Mouse (Mus musculus): Measurements from ENCODE around the gene Gpr25.

Gpr25 gene

GRCm38 (mm10) chr1:136260635-136261238, at the start of gene Gpr25:
TSS of gene Gpr25 (minus strand) at chr1:136260873.
- no peak for DNase-seq (ENCODE audit: low read depth, low spot score)

DNA sequence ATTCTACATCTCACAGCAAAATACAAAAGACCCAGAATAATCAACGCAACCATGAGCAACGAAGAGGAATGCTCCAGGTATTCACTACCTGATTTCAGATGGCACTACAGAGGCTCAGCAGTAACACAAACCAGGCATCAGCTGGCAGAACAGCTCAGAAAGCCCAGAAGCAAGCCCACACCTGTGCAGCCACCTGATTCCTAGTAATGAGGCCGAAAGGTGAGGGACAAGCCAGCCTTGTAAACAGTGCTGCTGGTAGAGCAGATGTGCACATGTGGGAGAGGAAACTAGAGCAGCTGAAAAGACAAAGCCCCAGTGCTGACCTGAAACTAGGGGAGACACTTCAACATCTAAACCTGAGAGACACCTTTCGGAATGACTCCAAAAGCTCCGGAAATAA, 48.5 kb upstream of the Gpr25 start:
- no peak for DNase-seq (ENCODE audit: low read depth, low spot score)

- no peak for DNase-seq (ENCODE audit: low read depth, low spot score)
Measured at GRCm38 (mm10) chr1:136306424-136306823, 45.8 kb upstream of the Gpr25 start.

GRCm38 (mm10) chr1:136293961-136294360, 33.3 kb upstream of the Gpr25 start:
- DNase-seq (ENCODE audit: low read depth, low spot score): no peak

GRCm38 (mm10) chr1:136289803-136290202, 29.1 kb upstream of the Gpr25 start:
- no peak for DNase-seq (ENCODE audit: low read depth, low spot score)

DNA sequence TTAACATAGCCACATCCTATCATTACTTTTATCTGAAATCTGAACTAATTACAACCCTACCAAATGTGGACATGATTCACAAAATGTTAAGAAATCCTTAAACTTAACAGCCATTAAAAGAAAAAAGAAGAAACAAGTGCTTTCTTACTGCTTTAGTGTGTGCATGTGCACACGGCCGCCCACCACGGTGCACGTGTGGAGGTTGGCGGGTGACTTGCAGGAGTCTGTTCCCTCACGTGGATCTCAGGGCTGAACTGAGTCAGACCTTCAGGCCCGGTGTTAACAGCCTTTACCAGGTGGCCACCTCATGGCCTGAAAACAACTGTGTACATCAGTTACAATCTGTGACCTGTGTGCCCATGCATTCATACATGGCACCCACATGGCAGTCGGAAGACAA, 16.7 kb upstream of the Gpr25 start:
- peak; percentile 32 for DNase-seq (ENCODE audit: low read depth, low spot score)

- DNase-seq (ENCODE audit: low read depth, low spot score): no peak
Measured at GRCm38 (mm10) chr1:136268224-136268623, 7.6 kb upstream of the Gpr25 start.

DNA sequence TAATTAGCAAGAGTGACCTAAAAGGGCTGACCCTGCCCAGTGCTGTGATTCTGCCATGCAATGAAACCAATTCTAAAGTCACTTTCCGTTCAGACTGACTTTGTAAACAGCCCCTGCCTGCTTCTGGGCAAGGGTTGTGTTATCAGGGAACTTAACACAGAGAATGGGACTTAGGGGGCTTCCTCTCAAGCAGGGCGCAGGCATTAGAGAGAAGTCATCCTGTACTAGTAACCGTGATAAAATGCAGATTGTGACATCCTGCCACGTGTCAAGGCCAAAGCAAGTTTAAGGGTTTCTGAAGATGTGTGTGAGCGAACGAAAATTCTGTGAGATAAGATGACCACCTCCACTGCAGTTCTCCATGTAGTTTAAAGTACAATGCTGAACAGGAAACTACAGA, 5.5 kb upstream of the Gpr25 start:
- DNase-seq (ENCODE audit: low read depth, low spot score): no peak

- DNase-seq (ENCODE audit: low read depth, low spot score): no peak
Measured at GRCm38 (mm10) chr1:136263355-136263754, 2.7 kb upstream of the Gpr25 start.

GRCm38 (mm10) chr1:136259893-136260634, 609 bp downstream of the Gpr25 start:
- DNase-seq (ENCODE audit: low read depth, low spot score): peak; percentile 82

DNA sequence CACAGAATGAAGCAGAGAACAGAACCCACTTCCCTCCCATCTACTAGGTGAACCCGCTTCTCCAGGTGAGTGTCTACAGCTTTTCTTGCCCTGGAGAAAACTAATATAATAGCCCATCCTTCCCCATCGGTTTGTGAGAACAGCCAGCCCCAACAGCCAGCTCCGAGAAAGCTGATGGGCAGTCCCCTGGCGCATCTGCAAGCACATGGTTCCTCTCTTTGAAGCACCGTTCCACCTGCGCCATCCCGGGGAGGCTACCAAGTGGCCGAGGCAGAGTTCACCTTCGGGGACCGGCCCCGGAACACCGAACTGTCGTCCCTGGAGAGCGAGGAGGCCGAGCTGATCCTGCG, 1.2 kb downstream of the Gpr25 start:
- no peak for DNase-seq (ENCODE audit: low read depth, low spot score)

- DNase-seq (ENCODE audit: low read depth, low spot score): no peak
Measured at GRCm38 (mm10) chr1:136258495-136258894, 2.2 kb downstream of the Gpr25 start.

GRCm38 (mm10) chr1:136255657-136256056, 5.0 kb downstream of the Gpr25 start:
- no peak for DNase-seq (ENCODE audit: low read depth, low spot score)

GRCm38 (mm10) chr1:136255174-136255573, 5.5 kb downstream of the Gpr25 start:
- no peak for DNase-seq (ENCODE audit: low read depth, low spot score)

DNA sequence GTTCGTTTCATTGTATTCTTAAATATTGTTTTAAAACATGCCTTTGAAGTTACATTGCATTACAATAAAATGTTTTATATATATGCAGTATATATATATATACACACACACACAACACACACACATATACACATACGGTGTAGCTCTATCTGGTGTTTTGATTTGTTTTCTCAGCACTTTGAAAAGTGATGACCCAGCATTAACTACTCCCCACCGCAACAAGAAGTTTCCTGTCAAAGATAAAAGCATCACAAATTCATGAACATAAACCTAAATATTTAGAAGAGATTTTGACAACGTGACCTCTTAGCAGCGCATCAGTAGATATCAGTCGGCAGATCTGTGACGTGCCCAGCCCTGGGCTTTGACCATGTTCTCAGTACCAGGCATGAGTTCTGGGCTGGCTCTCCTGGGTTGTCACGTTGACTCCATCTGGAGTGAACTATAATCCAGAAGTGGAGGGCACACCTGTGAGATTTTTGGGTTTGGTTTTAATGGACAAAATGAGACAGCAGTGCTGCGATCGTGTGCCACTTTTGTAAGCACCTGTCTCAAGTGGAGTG, 6.1 kb downstream of the Gpr25 start:
- DNase-seq (ENCODE audit: low read depth, low spot score): no peak

DNA sequence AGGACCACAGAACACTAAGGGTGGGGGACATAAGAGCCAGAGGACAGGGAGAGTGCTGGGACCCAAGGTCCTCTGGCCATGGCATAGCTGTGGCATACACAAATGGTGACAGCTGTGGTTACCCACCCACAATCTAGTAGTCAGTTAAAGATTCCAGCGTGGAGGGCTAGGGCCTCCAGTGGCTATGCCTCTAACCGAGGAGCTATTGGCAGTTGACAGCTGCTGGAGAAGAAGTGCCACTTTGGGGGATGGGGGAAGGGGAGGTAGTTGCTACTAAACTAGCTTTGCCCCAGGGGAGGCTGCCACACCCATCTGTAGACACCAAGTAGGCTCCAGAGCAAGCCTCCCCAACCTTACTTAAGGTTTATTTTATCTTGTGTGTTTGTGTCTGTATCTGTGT, 7.2 kb downstream of the Gpr25 start:
- no peak for DNase-seq (ENCODE audit: low read depth, low spot score)

GRCm38 (mm10) chr1:136249662-136250061, 11.0 kb downstream of the Gpr25 start:
- no peak for DNase-seq (ENCODE audit: low read depth, low spot score)

DNA sequence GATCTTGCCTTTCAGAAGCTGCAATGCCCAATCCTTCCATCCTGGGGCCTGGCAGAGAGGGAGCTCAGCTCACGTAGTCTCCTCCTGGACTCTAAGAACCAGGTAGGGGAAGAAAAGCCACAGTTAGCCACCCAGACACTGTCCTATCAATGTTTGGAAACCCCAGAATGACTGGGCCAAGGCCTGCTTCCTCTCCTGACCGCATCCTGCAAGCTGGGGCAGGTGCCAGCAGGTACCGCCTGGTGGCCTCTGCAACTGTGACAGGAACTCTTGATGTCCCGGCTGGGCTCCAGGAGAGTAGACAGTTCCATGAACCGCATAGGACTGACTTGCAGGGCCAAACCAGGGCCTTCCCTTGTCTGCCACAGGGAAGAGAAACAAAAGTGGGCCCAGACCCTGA, 13.3 kb downstream of the Gpr25 start:
- no peak for DNase-seq (ENCODE audit: low read depth, low spot score)

DNA sequence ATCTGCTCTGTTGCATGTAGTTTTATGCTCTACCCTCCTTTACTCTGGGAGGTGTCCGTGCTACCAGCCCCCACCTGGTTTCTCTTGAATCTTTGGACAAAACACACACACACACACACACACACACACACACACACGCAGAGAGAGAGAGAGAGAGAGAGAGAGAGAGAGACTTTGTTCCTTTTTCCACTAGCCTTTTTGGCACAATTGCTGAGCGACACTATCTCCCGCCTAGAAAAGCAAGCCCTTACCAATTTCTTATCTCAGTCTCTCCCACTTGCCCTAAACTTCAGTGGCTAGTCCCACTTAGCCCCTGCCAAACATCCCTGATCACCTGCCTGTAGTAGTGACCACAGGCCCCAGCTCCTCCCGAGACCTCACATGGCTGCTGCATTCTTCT, 16.2 kb downstream of the Gpr25 start:
- DNase-seq (ENCODE audit: low read depth, low spot score): no peak

DNA sequence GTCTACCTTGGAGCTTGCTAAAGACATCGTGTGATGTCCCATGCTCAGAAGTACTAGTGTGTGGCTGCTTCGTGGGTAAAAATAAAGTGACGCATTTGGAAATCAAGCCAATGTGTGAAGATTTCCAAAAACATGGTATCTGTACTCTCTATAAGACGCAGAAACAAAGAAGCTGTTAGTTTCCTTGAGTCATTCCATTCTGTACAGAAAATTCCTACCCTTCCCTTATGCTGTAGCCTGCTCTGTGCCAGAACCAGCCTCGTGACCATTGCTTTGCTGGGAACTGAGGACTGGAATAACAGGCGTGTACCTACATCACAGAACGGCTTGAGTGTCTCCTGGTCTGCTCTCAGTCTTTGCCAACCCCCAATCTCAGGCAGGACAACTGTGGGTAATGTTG, 18.9 kb downstream of the Gpr25 start:
- DNase-seq (ENCODE audit: low read depth, low spot score): no peak

- no peak for DNase-seq (ENCODE audit: low read depth, low spot score)
Measured at GRCm38 (mm10) chr1:136238495-136238894, 22.2 kb downstream of the Gpr25 start.

- DNase-seq (ENCODE audit: low read depth, low spot score): no peak
Measured at GRCm38 (mm10) chr1:136234595-136235092, 26.0 kb downstream of the Gpr25 start.
